Mouse (Mus musculus) splenic B cell, adult 2 months (primary cell): ENCODE data around the gene Hemgn.

ENCODE experiments used
- DNase-seq: peaks from one replicate; pipeline ENCODE4 v3.0.0-alpha.2; 2011; ENCODE audit warnings: low read depth, low spot score
- H3K27me3 ChIP-seq: 2 replicates; pipeline ENCODE4 v1.6.1; 2012; ENCODE audit warnings: mild to moderate bottlenecking, low read length, moderate library complexity, mixed read lengths; ENCODE audit not compliant: control insufficient read depth, poor library complexity, insufficient read depth, severe bottlenecking
- H3K36me3 ChIP-seq: 2 replicates; pipeline ENCODE4 v1.6.1; 2012; ENCODE audit warnings: mild to moderate bottlenecking, low read length, moderate library complexity, mixed read lengths; ENCODE audit not compliant: control insufficient read depth, poor library complexity, insufficient read depth, severe bottlenecking

Gene Hemgn

GRCm38 (mm10) chr4:46394388-46394787, 18.9 kb downstream of the Hemgn start:
- Histone ChIP-seq H3K36me3 (no peaks in the 10 kb centered on the region), H3K27me3 (no peaks in the 10 kb centered on the region)
- peak; percentile 60 for DNase-seq

DNA sequence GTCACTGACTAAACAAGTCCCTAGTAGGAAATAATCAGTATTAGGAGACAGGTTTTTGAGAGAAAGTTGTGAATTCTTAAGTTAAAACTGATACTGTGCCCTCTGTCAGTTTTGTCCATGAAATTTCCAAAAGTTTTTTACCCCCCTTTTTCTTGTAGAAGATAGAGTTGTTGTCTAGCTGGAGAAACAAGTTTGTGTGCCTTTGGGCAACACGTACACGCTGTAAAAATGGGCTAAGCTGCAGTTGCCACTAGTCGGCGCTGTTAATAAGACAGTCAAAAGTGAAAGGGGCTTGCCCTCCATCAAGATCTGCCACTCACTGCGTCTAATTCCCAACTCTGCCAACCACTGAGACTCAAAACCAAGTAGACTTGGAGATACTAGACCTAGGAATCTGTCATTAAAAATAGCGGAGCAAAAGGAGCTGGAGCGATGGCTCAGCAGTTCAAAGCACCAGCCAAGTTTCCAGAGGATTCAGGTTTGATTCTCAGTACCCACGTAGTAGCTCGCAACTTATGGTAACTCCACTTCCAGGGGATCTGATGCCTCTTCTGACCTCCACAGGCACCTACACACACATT, 22.8 kb downstream of the Hemgn start:
- peak; percentile 92 for DNase-seq
- Histone ChIP-seq H3K27me3 (no peaks in the 10 kb centered on the region), H3K36me3 (0 out of 2 replicates have a peak, but pooled peaks cover 4% of the 10 kb centered on the region)

DNA sequence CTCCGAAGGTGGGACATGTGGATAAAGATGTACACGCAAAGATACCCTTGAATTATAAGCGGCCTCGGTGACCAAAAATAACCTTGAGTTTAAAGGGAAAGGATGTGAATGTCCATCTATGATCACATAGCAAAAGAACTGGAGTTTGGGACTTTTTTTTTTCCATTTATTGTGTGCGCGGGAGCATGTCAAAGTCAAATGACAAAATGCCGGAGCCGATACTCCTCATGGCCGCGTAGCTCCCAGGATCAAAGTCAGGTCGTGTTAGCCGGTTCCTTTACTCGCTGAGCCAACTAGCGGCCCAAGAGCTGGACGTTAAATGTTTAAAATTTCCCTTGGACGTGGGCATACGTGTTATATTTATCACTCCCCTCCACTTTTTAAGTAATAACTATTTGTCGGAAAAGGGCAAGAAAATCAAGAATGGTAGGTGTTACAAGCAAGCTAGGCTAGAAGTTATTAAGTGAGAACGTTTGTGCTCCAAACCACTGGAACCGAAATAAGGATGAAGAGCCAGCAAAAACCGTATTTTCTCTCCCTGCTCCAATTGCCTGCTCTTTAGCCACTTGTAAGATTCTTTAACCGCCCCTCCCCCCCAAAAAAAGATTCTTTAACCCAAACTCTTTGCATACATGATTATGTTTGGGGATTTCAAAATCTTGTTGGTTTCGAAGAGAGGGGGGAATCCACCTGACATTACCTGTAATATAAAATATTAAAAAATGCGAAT, 23.5 kb downstream of the Hemgn start:
- peak; percentile 69 for DNase-seq

GRCm38 (mm10) chr4:46389013-46389611, 24.2 kb downstream of the Hemgn start, which contains the start of gene Trmo:
Gene Trmo, minus strand, starts transcription at chr4:46389437.
- peak; percentile 98 for DNase-seq
- Histone ChIP-seq H3K36me3 (0 out of 2 replicates have a peak, but pooled peaks cover 4% of the 10 kb centered on the region), H3K27me3 (no peaks in the 10 kb centered on the region)

More for the DNA sequence above, 23.5 kb downstream of the Hemgn start:
- Histone ChIP-seq H3K27me3 (no peaks in the 10 kb centered on the region), H3K36me3 (0 out of 2 replicates have a peak, but pooled peaks cover 4% of the 10 kb centered on the region)

DNA sequence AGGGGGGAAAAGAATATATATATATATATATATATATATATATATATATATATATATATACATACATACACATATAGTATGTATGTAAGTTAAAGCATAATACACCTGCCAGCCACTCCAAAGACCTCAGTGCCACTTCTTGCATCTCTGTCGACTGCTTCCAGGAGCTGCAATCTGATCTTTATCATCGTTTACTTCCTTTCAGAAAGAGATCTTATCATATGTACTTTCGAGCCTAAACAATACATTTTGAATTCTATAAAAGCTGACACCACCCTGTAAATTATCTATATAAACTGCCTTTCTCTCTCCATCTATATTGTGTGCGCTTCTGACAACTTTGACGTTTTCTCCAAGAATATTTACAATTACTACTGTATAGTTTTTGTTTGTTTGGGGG, 24.8 kb downstream of the Hemgn start:
- Histone ChIP-seq H3K27me3 (no peaks in the 10 kb centered on the region), H3K36me3 (0 out of 2 replicates have a peak, but pooled peaks cover 6% of the 10 kb centered on the region)
- no peak for DNase-seq

DNA sequence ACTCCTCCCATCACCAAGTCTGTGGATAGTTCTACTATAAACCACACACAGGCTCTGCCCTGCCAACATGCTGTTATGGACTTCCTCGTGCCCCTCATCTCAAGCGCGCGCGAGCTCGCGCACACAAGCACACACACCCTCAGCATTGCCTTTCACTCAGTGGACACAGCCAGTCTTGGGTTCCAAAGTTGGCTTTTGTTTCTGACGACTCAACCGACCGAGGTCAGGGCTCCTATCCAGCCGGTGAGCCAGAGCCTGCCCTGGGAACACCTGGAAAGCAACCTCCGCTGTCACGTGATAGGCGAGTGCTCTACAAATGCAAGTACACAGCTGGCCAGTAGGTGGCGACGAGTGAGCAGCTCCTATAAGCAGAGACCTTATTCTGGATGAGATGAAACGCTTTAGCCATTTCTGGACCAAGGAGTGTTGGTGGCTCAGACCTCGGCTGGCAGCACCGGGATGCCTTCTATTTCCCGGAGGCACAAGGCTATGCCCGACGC, 38.4 kb downstream of the Hemgn start:
- Histone ChIP-seq H3K27me3 (no peaks in the 10 kb centered on the region), H3K36me3 (peaks cover 7% of the 10 kb centered on the region)
- peak; percentile 83 for DNase-seq

GRCm38 (mm10) chr4:46374455-46374854, 38.9 kb downstream of the Hemgn start:
- DNase-seq = peak; percentile 59
- H3K27me3 ChIP-seq = no peaks in the 10 kb centered on the region
- H3K36me3 ChIP-seq = peaks cover 6% of the 10 kb centered on the region

- no peak for DNase-seq
- Histone ChIP-seq H3K27me3 (no peaks in the 10 kb centered on the region), H3K36me3 (no peaks in the 10 kb centered on the region)
Observed at GRCm38 (mm10) chr4:46371030-46371429, 42.3 kb downstream of the Hemgn start.

GRCm38 (mm10) chr4:46370406-46370805, 42.9 kb downstream of the Hemgn start:
- Histone ChIP-seq H3K27me3 (no peaks in the 10 kb centered on the region), H3K36me3 (no peaks in the 10 kb centered on the region)
- no peak for DNase-seq

GRCm38 (mm10) chr4:46369070-46369469, 44.2 kb downstream of the Hemgn start:
- Histone ChIP-seq H3K36me3 (no peaks in the 10 kb centered on the region), H3K27me3 (no peaks in the 10 kb centered on the region)
- no peak for DNase-seq

DNA sequence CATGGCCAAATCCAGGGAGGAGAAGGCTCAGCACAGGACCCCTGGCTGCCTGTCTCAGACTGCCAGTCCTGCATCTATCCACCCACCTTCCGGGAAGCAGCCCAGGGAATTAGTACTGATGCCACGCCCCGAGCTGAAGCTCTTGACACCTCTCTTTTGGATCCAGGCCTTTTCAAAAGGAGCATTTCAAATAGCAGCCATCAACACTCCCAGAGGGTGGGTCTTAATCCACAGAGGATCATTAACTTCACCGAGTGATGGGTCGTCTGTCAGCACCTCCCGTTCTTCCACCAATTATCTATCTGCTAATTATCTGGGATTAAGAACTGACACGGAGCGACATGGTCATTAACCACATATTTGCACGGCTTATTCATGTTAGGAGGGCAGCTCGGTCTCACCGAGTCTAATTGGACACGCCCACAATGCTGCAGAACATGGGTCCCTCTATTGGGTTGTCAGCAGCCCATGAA, 45.8 kb downstream of the Hemgn start:
- DNase-seq = no peak
- Histone ChIP-seq H3K36me3 (no peaks in the 10 kb centered on the region), H3K27me3 (no peaks in the 10 kb centered on the region)

- Histone ChIP-seq H3K36me3 (no peaks in the 10 kb centered on the region), H3K27me3 (no peaks in the 10 kb centered on the region)
- no peak for DNase-seq
Observed at GRCm38 (mm10) chr4:46364360-46364759, 48.9 kb downstream of the Hemgn start.

DNA sequence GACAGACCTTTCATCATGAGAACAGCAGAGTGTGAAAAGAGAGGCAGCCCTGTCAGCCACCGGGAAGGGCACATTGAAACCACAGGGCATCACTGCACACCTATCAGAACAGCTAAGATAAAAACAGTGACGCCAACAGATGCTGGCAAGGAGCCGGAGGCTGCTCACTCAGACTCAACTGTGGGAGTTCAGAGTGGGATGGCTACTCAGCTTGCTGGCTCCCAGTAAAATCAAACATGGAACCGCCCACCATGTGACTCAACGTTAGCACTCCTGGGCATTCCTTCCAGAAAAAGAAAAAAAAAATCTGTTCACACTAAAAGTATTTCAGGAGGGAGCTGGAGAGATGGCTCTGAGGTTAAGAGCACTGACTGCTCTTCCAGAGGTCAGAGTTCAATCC, 52.0 kb downstream of the Hemgn start:
- DNase-seq = no peak
- Histone ChIP-seq H3K36me3 (no peaks in the 10 kb centered on the region), H3K27me3 (no peaks in the 10 kb centered on the region)

- Histone ChIP-seq H3K36me3 (no peaks in the 10 kb centered on the region), H3K27me3 (no peaks in the 10 kb centered on the region)
- peak; percentile 62 for DNase-seq
Observed at GRCm38 (mm10) chr4:46359539-46360253, 53.6 kb downstream of the Hemgn start.
